Mouse (Mus musculus) adrenal gland, postnatal 25 days (tissue): ENCODE data around the gene Otub1. TPM values are rescaled to one million over a fixed set of nuclear protein-coding genes. Genes with fewer than 3 reads are reported as not detected.

Source experiments
- DNase-seq: peaks from one replicate; pipeline ENCODE4 v3.0.0; 2021; ENCODE audit warnings: mixed read lengths
- total RNA-seq: library from RNA; stranded (reverse); gene quantifications from 2 replicates; pipeline ENCODE4 v1.2.3, GENCODE M21; 2021

Otub1 gene
- total RNA-seq, 1 experiment from 2014 or later = 132 TPM

DNA sequence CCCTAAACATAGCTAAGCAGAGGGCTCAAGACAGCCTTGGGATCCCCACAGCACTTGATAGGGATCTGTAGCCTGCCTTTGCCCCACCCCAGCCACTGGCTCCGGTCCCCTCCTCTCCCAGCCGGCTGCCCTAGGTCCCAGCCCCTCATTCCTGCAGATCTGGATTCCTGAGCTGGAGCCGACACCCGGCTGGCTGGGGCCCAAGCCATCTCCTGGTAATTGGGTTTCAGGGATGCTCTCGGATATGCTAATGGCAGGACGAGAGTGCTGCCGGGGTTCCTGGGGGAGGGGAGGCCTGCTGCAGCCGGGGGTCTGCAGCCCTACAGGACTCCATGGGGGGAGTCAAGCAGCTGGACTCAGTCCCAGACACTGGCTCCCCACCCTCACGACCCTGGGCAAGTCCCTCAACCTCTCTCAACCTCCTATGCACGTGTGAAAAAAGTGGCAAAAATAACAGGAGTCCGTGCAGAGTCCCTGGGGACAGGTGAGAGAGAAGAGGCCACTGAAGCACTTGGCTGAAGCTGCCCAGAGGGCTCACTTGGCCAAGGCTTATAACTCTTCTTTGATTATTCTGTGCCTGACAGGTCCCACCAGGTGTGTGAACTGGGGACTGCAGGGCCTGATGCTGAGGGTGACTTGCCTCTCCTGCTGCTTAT lies 29.9 kb downstream of the Otub1 start:
- no peak for DNase-seq

GRCm38 (mm10) chr19:7172051-7172866 lies 33.9 kb downstream of the Otub1 start:
- DNase-seq = no peak

DNA sequence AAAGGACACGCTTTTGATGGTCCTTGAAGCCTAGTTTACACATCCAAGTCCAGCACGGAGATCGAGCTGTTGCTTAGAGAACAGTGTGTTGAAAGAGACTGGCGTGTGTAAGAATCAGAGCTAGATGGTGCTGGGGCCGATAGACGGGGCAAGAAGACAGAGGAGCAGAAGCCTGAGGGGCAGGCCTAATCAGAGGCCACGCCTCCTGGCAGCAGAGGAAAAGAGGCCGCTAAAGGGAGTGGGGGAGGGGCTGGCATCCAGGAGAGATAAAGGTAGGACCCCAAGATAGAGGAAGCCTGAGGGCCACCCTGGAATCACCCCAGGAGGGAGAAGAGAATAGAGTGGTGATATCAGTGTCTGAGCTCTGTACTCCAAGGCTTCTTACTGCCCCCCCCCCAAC lies 34.7 kb downstream of the Otub1 start:
- no peak for DNase-seq

DNA sequence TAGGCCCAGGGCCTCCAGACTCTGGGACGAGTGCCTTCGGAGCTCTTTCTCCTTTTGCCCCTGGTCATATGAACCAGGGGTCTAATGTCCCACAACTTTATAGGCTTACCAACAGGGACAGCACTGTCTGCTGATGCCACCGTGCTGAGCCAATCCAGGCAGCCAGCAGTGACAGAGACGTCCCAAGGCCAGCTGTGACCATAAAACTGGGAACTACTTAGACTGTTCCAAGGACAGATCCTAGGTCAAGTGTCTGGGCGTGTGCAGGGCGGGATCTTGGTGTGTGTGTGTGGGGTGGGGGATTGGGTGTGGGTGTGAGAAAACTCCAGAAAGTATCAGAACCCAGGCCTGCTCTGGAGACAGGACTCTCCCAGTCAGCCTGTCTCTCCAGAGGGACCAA lies 35.2 kb downstream of the Otub1 start:
- DNase-seq = peak; percentile 40

DNA sequence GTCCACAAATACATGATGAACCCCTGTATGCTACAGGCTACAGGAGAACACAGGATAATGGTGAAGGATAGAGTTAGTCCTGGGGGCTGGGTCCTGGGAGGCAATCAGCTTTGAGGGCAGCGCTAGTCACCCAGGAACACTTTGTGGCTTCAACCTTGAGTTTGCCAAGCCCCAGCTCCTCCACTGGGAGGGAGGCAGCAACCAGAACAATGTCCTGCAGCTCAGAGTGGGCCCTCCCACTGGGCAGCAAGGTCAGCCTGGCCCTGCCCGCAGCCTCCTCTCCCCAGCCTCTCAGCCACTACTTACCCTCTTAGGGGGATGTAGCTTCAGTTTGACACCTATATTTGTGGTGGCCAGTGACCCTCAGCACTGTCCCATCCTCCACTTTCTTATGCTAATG lies 37.7 kb downstream of the Otub1 start:
- no peak for DNase-seq

DNA sequence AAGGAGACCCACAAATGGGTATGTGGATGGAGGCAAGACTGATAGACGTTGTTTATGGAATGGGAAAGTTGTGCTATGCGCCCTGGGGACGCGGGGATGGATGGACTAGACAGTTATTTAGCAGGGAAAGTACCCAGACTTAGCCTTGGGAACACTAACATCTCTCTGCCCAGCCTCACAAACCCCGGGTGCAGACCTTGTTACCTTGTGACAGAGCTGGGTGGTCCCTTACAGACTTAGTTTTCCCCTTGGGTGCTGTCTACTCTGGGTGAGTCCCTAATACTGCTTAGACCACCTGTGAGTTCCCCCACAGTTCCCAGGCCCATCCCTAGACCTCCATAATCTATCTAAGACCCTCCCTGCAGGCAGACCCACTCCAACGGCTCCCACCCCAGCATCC lies 39.3 kb downstream of the Otub1 start:
- DNase-seq = no peak

DNA sequence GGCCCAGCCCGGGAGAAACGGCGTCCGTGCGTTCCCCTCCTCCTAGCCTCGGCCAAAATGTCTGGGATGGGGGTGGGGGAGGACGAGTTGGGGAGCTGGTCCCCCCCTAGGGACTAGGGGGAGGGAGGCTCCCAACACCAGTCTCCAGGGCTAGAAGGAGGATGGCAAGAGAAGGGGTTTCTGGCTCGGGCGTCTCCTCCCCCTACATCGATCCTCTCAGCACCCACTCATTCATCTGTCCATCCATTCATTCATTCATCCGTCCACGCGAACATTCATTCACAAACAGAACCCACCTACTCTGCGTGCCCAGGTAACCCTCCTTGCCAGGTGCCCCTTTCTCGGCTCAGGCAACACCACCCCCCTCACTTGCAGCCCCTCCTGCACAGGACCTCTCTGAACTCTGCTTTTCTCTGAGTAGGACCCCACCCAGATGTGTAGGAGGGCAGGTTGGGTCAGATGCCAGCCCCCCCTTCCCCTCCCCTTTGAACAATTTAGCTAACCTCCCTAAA lies 39.9 kb downstream of the Otub1 start:
- DNase-seq = no peak

DNA sequence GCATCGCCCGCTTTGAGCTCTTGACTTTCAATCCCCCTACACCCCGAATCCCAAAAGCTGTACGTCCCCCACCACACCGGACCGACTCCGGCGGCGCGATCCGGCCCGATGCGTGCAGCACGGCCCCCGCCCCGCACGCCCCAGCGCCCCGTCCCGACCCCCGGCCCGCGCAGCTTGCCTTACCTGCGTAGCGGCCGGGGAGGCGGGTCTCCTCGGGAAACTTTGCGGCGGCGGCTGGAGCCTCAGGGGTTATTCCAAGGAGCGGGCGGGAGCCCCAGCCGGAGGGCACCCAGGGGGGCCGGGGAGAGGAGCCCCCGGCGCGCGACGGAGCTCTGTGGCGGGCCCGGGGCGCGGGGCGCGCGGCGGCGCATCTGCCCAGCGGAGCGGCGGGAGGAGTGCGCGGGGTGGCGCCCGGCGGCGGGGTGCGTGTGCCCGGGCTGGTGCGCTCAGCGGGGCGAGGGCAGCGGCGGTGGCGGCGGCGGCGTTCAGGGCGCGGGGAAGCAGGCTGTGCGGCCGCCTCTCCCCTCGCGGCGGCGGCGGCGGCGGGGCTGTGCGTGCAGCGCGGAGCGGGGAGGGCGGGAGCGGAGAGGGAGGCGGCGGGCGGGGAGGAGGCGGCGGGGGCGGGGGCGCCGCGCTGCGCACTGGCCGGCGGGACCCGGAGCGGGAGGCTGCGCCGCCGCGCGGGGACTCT lies 40.5 kb downstream of the Otub1 start:
- peak; percentile 52 for DNase-seq

- DNase-seq = peak; percentile 31
Measured at GRCm38 (mm10) chr19:7164820-7165323, 41.2 kb downstream of the Otub1 start.

DNA sequence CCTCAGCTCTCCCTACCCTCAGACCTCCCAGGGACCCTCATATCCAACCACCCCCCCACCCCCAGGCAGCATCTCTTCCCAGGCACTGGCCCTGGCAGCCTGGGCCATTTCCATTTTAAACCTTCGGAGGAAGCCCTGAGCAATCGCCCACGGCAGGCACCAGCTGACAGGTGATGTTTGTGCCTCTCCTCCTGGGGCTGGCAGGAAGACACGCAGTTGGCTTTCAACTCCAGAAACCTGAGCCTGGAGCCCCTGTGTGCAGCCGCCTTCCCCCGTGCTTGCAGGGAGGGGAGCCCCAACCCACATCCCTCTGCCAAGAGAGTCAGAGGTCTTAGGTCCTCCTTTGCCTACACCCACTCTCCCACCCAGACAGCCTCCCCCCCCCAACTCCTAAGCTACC lies 41.9 kb downstream of the Otub1 start:
- DNase-seq = no peak

- DNase-seq = no peak
Measured at GRCm38 (mm10) chr19:7161064-7161463, 45.1 kb downstream of the Otub1 start.

DNA sequence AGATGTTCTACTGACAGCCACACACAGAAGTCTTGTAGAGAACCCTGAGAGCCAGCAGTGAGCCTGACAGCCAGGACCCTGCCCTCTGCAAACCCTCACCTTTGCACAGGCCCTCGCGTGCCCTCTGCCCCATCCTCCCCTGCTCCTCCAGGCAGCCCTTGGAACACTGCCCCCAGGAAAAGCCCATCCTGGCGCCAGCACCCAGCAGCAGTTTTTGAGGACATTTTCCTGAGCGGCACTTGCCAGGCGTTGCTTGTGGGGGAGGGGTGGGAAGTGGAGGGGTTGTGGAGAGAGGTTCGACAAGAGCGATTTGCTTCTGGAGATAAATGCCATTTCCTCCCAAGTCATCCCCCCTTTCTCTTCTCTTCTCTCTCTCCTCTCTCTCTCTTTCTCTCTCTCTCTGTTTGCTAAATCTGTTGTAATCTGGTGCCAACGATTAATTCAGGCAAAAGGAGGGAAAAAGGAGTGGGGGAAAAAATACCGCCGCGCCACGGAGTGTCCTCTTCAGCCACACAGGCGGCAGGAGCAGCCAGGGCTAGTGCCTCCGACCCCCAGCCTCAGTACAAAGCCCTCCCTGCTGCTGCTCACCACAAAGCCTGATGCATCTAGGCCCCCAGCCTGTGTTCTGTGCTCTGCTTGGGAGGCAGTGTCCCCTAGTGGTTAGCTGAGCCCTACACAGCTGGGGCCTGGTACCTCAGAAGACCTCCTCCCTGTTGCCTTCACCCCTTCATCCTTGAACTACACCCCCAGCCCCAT lies 45.8 kb downstream of the Otub1 start:
- DNase-seq = no peak

DNA sequence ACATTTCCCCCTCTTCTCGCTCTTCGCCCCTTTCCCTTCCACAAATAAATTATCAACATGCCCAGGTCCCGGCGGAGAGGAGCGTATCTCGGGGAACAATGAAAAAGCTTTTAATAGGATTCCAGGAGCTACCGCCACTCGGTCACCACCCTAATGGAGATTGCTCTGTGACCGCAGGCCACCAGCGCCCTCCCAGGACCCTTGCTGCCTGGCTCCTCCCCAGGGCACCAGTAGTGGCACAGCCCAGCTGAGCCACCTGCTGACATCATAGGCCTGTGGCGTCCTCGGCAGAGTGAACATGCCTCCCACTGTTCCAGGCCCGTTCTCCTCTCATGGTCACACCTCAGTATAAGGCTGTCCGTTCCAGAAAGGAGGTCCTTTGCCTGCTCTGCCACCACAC lies 48.4 kb downstream of the Otub1 start:
- no peak for DNase-seq

DNA sequence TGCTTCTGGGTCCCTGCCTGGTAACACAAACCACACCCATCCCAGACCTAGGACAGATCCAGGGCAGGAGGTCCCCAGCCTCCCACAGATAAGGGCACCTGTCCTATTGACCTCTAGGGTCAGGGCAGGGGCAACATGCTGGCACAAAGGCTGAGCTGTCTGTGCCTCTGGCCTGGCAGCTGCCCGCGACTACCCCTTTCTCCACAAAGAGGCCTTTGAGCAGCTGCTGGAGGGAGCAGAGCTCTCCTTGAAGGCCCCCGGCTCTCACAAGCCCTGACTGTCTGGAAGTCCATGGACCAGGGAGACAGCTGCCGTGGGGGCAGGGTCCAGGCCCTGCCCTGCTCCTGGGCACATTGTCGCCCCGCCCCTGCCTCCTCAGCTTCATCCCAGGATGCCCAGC lies 50.9 kb downstream of the Otub1 start:
- no peak for DNase-seq

DNA sequence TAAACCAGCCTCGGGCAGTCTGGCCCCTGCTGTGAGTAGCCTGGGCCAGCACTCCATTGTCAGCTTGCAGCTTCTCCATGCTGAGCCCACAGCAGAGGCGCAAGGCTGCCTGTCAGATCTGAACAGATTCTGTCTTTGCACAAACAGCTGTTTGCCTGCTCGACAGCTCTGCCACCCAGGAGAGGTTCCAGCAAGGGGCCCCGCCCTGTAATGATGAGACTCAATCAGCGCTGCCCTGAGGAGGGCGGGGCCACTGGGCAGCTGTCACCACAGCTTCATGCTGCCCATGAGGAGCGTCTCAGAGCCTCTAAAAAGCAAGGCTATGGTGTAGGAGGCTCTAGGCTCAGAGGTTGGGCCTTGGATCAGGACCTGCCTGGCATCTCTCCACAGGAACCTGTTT lies 52.9 kb downstream of the Otub1 start:
- DNase-seq = no peak

DNA sequence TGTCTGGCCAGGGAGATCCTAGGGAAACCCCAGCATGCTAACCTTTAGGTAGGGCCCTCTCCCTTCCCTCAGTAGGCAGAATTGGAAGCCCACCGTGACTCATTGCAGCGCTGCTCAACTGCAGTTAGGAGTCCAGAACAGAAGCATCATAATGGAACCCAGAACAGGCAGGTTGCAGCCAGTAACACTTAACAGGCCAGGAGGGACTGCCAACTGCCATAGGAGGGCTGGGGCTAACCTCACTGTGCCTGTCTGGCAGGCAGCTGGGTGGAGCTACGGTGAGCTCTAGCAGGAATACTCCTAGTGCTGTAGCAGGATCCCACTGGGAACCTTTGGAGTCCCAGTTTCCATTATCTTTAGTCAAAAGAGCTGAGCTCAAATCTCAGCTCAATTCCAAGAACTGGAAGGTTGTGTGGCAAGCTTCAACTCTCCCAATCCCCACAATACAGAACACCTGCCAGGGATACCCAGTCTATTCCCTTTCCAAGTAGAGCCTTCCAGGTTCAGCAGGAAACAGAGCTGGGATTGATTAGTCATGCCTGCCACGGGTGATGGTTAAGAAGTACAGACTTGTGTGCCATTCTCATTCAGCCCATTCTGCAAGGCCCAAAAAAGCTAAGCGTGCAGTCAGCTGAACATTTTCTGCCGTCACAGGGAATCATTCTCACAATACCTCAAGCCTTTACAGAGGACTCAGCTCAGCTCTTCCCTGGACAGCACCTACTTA lies 54.0 kb downstream of the Otub1 start:
- no peak for DNase-seq

DNA sequence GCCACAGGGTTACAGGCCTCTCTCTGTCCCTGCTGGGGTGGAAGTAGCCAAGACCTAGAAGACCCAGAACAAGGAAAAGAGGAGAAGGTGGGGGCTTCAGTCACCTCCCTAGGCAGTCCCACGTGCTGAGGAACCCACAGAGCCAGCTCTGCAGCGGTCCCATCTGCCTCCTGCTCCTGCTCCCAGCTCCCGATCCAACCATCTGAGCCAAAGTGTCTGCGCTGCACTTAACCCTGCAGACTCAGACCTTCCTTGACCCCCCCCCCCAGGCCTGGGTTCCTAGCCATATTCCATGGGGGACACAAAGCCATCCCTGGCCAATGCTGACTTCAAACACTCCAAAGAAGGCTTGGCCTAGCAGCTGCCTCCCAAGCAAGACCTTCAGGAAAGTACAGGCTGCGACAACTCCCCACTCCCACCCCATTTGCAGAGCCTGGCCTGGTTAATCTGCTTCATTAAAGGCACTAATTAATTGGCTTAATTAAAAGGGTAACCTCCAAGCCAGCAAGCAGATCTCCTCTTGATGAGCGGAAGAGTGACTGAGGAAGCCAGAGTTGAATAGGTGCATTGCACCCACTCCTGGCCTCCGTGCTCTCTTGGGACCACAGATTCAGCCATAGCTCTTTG lies 54.7 kb downstream of the Otub1 start:
- no peak for DNase-seq

- no peak for DNase-seq
Measured at GRCm38 (mm10) chr19:7149158-7149685, 56.9 kb downstream of the Otub1 start.

- no peak for DNase-seq
Measured at GRCm38 (mm10) chr19:7148541-7149085, 57.5 kb downstream of the Otub1 start.
